Mouse (Mus musculus): Measurements from ENCODE around the gene Grin2b. TPM values are rescaled to one million over a fixed set of nuclear protein-coding genes. Genes with fewer than 3 reads are reported as not detected.
"Not testable (repeated sequence)": the region's sequence is repeated elsewhere in the genome, so short reads cannot be mapped to it uniquely, and the experiment has no call there.

Gene Grin2b
- polyA plus RNA-seq, 1 experiment: not detected

- 90% methylated on average over 3 of the region's 3 CpGs for WGBS
These were observed 341.3 kb downstream of the Grin2b start for GRCm38 (mm10) chr6:135832041-135832440.

GRCm38 (mm10) chr6:135831032-135831431 lies 342.3 kb downstream of the Grin2b start:
- DNase-seq (ENCODE audit: low read depth, low spot score): no peak
- 95% methylated on average over 1 of the region's 1 CpGs for WGBS

More at GRCm38 (mm10) chr6:135832041-135832440, 341.3 kb downstream of the Grin2b start:
- DNase-seq (ENCODE audit: low read depth, low spot score): no peak

DNA sequence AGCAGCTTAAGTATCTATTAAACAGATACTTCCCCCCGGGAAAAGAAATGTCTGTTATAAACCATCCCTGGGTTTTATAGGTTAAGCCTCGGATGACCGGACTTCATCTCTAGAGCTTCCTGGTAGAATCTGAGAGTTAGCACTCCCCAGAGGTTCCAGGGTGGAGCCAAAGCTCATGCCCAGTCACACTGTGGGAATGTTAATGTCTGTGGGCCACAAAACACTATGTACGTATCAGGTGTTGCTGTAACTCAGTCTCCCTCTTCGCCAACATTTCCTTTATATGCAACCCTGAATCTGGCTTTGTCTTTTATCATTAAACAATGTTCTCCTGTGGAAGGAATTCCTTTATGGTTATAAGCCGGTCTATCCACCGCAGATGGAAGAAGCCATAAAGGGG lies 343.9 kb downstream of the Grin2b start:
- peak; percentile 67 for DNase-seq (ENCODE audit: low read depth, low spot score)
- 27% methylated on average over 7 of the region's 7 CpGs for WGBS

DNA sequence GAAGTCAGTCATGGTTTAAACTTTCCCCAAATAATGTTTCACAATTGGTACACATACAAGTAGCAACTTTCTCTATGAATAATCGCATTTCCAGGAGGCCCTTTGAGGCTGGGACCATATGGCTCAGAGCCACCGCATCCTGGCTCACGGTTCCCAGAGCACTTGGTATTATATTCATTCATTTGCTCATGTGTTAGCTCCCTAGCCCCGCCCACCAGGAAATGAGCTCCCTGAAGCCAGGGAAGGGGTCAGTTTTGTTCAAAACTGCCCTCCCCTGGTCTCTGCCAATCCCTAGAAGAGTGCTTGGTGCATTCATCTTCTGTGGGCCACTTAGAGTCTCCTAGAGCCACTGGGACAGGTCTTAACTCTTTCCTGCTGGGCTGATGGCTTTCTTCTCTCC lies 344.3 kb downstream of the Grin2b start:
- peak; percentile 22 for DNase-seq (ENCODE audit: low read depth, low spot score)
- 19% methylated on average over 4 of the region's 4 CpGs for WGBS

GRCm38 (mm10) chr6:135827942-135828341 lies 345.4 kb downstream of the Grin2b start:
- DNase-seq (ENCODE audit: low read depth, low spot score): peak; percentile 21

GRCm38 (mm10) chr6:135827317-135827716 lies 346.0 kb downstream of the Grin2b start:
- 84% methylated on average over 3 of the region's 3 CpGs for WGBS
- no peak for DNase-seq (ENCODE audit: low read depth, low spot score)

More at GRCm38 (mm10) chr6:135827942-135828341, 345.4 kb downstream of the Grin2b start:
- 29% methylated on average over 4 of the region's 4 CpGs for WGBS

DNA sequence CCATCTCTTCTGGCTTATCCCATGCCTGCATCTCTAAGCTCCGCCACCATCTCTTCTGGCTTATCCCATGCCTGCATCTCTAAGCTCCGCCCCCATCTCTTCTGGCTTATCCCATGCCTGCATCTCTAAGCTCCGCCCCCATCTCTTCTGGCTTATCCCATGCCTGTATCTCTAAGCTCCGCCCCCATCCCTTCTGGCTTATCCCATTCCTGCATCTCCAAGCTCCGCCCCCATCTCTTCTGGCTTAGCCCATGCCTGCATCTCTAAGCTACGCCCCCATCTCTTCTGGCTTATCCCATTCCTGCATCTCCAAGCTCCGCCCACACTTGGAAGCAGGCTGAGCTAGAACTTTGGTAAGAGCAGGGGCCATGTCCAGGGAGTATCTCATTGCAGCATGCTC lies 346.5 kb downstream of the Grin2b start:
- not testable (repeated sequence) for DNase-seq (ENCODE audit: low read depth, low spot score)
- 97% methylated on average over 7 of the region's 7 CpGs for WGBS

GRCm38 (mm10) chr6:135817391-135817790 lies 355.9 kb downstream of the Grin2b start:
- DNase-seq (ENCODE audit: low read depth, low spot score): no peak
- 79% methylated on average over 2 of the region's 2 CpGs for WGBS

- 49% methylated on average over 7 of the region's 7 CpGs for WGBS
- no peak for DNase-seq (ENCODE audit: low read depth, low spot score)
These were observed 359.6 kb downstream of the Grin2b start for GRCm38 (mm10) chr6:135813755-135814154.

GRCm38 (mm10) chr6:135805436-135805835 lies 367.9 kb downstream of the Grin2b start:
- DNase-seq (ENCODE audit: low read depth, low spot score): no peak
- WGBS: 84% methylated on average over 9 of the region's 9 CpGs

GRCm38 (mm10) chr6:135799949-135800348 lies 373.4 kb downstream of the Grin2b start:
- DNase-seq (ENCODE audit: low read depth, low spot score): no peak
- 82% methylated on average over 8 of the region's 8 CpGs for whole genome bisulfite sequencing

DNA sequence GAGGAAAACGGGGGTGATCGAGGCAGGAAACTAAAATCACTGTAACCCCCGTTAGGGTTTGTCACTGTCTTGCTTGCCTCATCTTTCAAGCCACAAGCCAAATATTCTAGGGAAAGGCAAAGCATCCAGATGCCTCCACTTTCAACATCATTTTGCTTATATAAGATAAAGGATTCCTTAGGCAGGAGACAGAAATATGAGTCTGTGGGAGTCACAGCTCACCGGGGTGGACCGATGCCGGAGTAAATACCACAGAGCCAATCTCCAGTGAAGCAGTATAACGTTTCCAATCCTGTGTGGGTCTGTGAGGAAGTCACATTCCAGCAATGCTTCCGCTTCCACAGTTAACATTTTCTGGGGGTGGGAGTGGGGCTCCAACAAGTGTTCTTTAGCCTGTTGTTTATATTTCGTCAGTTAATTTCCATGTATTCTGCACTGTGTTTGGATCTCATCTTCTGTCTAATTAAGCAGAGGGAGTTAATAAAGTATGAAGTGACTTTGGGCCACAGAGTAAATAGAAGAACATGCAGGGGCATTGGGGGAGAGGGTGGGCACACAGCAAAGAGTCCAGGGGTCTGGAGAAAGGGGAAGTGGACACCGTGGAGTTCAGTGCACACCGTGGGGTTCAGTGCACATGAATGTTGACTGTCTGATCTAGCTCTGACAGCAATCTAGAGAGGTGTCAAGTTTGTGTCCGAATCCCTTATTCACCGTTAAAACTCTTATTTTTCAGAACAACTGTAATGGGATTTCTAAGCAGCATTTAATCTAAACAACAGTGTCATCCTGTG lies 374.9 kb downstream of the Grin2b start:
- 66% methylated on average over 13 of the region's 13 CpGs for WGBS
- no peak for DNase-seq (ENCODE audit: low read depth, low spot score)

- WGBS: 78% methylated on average over 10 of the region's 10 CpGs
- no peak for DNase-seq (ENCODE audit: low read depth, low spot score)
These were observed 375.8 kb downstream of the Grin2b start for GRCm38 (mm10) chr6:135797371-135798033.

- 86% methylated on average over 4 of the region's 4 CpGs for WGBS
These were observed 376.4 kb downstream of the Grin2b start for GRCm38 (mm10) chr6:135796911-135797310.

DNA sequence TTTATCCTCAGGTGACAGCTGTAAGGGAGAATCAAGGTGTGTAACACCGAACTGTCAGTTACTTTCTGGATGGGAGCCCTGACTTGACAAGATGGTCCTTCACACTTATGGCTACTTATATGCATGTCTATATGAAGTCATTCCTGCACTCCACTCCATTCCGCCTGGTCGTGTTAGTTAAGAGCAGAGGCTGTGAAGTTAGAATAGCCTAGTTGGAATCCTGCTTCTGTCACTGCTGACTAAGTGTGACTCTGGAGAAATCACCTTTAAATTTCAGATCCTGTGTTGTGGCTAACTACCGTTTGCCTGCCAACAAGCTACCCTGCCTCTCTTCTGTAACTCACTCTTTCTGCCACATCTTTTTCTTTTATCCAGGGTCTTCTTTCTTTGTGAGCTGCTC lies 381.9 kb downstream of the Grin2b start:
- 91% methylated on average over 4 of the region's 4 CpGs for WGBS
- no peak for DNase-seq (ENCODE audit: low read depth, low spot score)

More at GRCm38 (mm10) chr6:135796911-135797310, 376.4 kb downstream of the Grin2b start:
- DNase-seq (ENCODE audit: low read depth, low spot score): no peak

- DNase-seq (ENCODE audit: low read depth, low spot score): no peak
- 71% methylated on average over 11 of the region's 11 CpGs for WGBS
These were observed 383.6 kb downstream of the Grin2b start for GRCm38 (mm10) chr6:135789603-135790170.

GRCm38 (mm10) chr6:135774670-135775069 lies 398.6 kb downstream of the Grin2b start:
- 84% methylated on average over 2 of the region's 2 CpGs for WGBS

DNA sequence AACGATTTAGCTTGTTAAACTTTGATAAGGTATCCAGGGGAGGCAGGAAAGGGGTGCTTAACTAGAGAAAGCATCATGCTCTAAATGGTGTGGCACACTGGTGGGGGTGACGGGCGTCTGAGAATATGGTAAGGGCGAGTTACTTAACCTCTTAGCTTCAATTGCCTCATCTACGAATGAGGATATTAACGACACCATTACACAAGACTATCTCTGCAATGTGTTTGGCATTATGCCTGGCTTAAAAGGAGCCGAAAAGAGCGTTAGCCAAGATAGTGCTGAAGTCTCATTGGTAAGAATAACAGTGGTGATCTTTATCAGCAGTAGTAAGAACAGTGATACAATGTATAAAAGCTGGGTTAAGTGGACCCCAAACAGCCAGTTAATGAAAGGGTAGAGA lies 405.7 kb downstream of the Grin2b start:
- WGBS: 72% methylated on average over 8 of the region's 8 CpGs
- DNase-seq (ENCODE audit: low read depth, low spot score): no peak

More at GRCm38 (mm10) chr6:135774670-135775069, 398.6 kb downstream of the Grin2b start:
- no peak for DNase-seq (ENCODE audit: low read depth, low spot score)

- 63% methylated on average over 1 of the region's 1 CpGs for WGBS
- DNase-seq (ENCODE audit: low read depth, low spot score): no peak
These were observed 414.6 kb downstream of the Grin2b start for GRCm38 (mm10) chr6:135758735-135759134.

- DNase-seq (ENCODE audit: low read depth, low spot score): no peak
- 75% methylated on average over 1 of the region's 1 CpGs for WGBS
These were observed 417.2 kb downstream of the Grin2b start for GRCm38 (mm10) chr6:135756075-135756474.

Data from large intestine, adult 2 months (tissue).